Mouse (Mus musculus) left cerebral cortex, adult 8-10 months (tissue): ENCODE measurements around the gene Asb6. TPM values are rescaled to one million over a fixed set of nuclear protein-coding genes. Genes with fewer than 3 reads are reported as not detected.

Experiments
- DNase-seq, 2 experiments: peaks; one replicate each; pipeline ENCODE4 v3.0.0; 2022; ENCODE audit warnings: low spot score in 2 of 2
- total RNA-seq, 4 experiments: library from RNA; stranded (reverse); gene quantifications; 2 replicates each; pipeline ENCODE4 v1.2.4; 2022

The Asb6 gene
- total RNA-seq, 4 experiments from 2014 or later, result 29.6 to 41.9 (median 38.2) TPM

GRCm38 (mm10) chr2:30799456-30799855, 30.7 kb downstream of the Asb6 start:
- no peak for DNase-seq

- DNase-seq, result peak; percentile 44 to 96
Measured at GRCm38 (mm10) chr2:30796382-30796781, 33.8 kb downstream of the Asb6 start.

GRCm38 (mm10) chr2:30795889-30796275, 34.3 kb downstream of the Asb6 start:
- DNase-seq, result no peak

- DNase-seq, result no peak
Measured at GRCm38 (mm10) chr2:30795271-30795888, 34.8 kb downstream of the Asb6 start.

GRCm38 (mm10) chr2:30794179-30795108, 35.7 kb downstream of the Asb6 start:
- peak; percentile 81 to 99 for DNase-seq

GRCm38 (mm10) chr2:30792061-30792460, 38.1 kb downstream of the Asb6 start:
- DNase-seq, result no peak

- DNase-seq, result no peak
Measured at GRCm38 (mm10) chr2:30787466-30787865, 42.7 kb downstream of the Asb6 start.

- DNase-seq, result no peak
Measured at GRCm38 (mm10) chr2:30784078-30784994, 45.8 kb downstream of the Asb6 start.

- DNase-seq, result peak in 1 of 2 experiments; percentile 72
Measured at GRCm38 (mm10) chr2:30783346-30783745, 46.8 kb downstream of the Asb6 start.

GRCm38 (mm10) chr2:30782312-30783290, 47.5 kb downstream of the Asb6 start:
- DNase-seq, result no peak

- no peak for DNase-seq
Measured at GRCm38 (mm10) chr2:30779241-30779640, 50.9 kb downstream of the Asb6 start.

GRCm38 (mm10) chr2:30778235-30778634, 51.9 kb downstream of the Asb6 start:
- DNase-seq, result no peak

- DNase-seq, result no peak
Measured at GRCm38 (mm10) chr2:30777266-30777665, 52.9 kb downstream of the Asb6 start.

- no peak for DNase-seq
Measured at GRCm38 (mm10) chr2:30775955-30776354, 54.2 kb downstream of the Asb6 start.

- DNase-seq, result no peak
Measured at GRCm38 (mm10) chr2:30773313-30774005, 56.7 kb downstream of the Asb6 start.
